Mouse (Mus musculus): ENCODE measurements around the gene Mrpl33.

- peak; percentile 1; the same call in 1 of the 2 replicates for TF ChIP-seq CTCF (IDR thresholded peaks at IDR 0.05; ENCODE audit: extremely low read depth, insufficient read depth, low read length)
- no peak for TF ChIP-seq POLR2A (IDR thresholded peaks at IDR 0.05; ENCODE audit: extremely low read depth, insufficient read depth, low read length)
These were observed 2.4 kb downstream of the Mrpl33 start for GRCm38 (mm10) chr5:31599161-31599560.

Measured in cortical plate, adult 2 months (tissue).